Mouse (Mus musculus) lung, postnatal 0 days (tissue): ENCODE measurements around the gene Repin1.

ENCODE experiments used
- CTCF ChIP-seq: IDR thresholded peaks from 2 replicates; pipeline ENCODE4 v1.5.1; 2016; ENCODE audit warnings: antibody characterized with exemption, mild to moderate bottlenecking
- EP300 ChIP-seq: IDR thresholded peaks from 2 replicates; pipeline ENCODE4 v1.6.1; 2016; ENCODE audit warnings: antibody characterized with exemption, mild to moderate bottlenecking, control low read depth

DNA sequence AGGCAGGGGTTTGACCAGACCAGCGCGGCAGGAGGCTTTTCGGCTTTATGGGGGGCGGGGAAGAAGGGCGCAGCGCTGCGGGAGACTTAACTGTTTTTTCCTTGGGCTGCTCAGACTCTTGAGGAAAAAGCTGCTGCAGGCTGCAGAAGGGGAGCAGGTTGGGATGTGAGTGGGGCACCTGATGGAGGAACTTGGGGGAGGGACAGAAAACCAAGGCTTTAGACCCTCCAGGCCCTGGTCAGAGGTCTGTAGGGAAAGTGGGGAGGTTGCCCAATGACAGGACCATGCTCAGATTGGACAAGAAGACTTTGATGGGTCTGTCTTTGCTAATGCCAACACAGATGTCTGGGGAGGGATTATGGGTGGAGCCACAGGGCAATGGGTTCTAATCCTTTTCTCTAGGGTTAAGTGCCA lies 33.8 kb downstream of the Repin1 start:
- TF ChIP-seq EP300 (no peak), CTCF (no peak)
